Mouse (Mus musculus) adrenal gland, postnatal 4 days (tissue): Measurements from ENCODE around the gene Morc2a. TPM values are rescaled to one million over a fixed set of nuclear protein-coding genes. Genes with fewer than 3 reads are reported as not detected.

Experiments
- DNase-seq, 2 experiments: peaks; one replicate each; pipeline ENCODE4 v3.0.0; 2021 to 2022; ENCODE audit warnings: low spot score in 2 of 2, mixed read lengths in 2 of 2
- total RNA-seq, 2 experiments: library from RNA; stranded (reverse); gene quantifications; 2 replicates each; pipeline ENCODE4 v1.2.3; 2021

Morc2a gene
- total RNA-seq, 2 experiments from 2014 or later = 57.1 to 68.6 TPM

DNA sequence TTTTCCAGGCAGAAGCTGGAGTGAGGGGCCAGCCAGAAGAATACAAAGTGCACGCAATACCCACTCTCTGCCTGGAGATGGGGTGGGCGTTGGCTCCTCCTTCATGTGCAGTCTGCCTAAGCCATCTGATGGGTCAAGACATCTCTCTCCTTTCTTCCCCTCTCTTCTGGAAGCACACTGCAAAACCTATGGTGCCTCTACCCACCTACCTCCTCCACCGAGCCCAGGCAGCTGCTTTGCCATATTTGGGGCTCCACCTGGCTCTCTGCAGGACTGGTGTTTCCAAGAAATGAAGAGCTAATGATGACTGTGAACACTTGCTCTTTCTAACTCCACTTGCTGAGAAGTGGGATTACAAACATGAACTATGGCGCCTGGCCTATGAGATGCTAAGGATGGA, 82.5 kb downstream of the Morc2a start:
- no peak for DNase-seq

DNA sequence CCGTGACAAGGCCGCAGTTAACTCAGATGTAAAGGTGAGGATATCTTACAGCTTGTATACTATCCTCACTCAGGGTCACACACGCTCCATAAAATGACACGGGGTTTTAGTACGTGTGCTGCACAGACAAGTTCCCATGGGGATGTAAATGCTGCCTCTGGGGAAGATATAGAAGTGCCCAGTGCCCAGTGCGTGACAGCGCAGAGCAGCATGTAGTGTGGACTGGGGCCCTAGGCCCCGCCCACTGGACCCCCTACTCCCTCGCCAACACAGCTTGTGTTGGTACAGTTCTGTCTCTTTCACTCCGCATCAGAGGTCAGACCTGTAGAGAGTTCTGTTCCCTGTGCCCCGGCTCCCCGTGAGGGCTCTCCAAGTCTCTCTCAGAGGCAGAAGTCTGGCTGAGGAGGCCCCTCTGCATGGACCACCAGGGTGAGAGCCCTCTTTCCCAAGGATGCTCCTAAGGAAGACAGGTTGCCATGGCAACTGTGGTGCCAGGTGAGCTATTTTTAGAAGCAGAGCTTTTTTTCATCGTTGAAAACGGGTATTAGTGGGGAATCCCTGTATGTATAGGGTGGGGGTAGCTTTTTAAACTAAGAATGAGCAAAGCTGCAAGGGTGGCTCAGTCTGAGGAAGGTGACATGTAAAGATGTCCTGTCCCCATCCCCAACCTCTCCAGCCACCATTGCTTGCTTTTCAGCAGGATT, 85.1 kb downstream of the Morc2a start:
- no peak for DNase-seq

DNA sequence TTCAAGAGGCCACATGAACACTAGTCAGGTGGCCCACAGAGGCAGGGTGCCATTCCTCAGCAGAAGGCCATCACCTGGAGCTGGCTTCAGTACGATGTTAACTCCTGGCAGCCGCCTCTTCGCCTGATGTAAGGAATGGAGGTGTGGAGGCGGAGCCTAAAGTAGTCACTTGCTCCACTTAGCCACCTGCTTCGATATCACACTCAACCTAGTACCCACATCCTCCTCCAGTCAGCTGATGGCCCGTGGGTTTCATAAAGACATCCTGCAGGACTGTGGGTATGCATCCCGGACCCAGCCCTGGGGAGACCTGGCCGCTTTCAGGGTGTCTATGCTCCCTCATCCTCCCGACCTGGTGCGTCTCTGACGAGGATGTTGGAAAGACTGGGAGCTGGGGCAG, 86.7 kb downstream of the Morc2a start:
- no peak for DNase-seq

DNA sequence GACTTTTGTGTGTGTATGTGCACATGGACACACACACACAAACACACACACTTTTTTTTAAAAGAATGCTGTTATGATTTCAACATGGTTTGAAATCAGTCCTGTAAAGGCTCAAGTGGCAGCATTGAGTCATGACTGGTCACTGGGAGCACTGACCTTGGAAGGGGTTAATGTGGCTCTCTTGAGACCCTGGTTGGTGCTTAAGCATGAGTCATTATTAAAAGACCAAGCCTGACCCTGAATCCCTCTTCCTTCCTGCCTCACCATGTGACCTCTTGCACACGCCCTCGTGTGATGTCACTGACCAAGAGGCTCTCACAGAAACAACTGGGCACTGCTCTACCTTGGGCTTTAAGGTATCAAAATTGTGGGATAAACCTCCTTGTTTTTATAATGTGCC, 89.8 kb downstream of the Morc2a start:
- no peak for DNase-seq

Other genes starting within 250 kb of the Morc2a start
- 10 to 100 TPM; 42.8 to 44.0 TPM for gene Limk2, start 240.0 kb upstream of the Morc2a start, total RNA-seq
- 10 to 100 TPM; 33.7 to 35.6 TPM for gene Rnf185, start 196.8 kb upstream of the Morc2a start, total RNA-seq
- gene Pla2g3, start 160.9 kb upstream of the Morc2a start, total RNA-seq = under 1 TPM; 0.20 to 0.22 TPM
- gene Inpp5j, start 144.4 kb upstream of the Morc2a start, total RNA-seq = 1 to 10 TPM; 1.8 to 2.2 TPM
- 10 to 100 TPM; 50.1 to 58.0 TPM for gene Selenom, start 134.5 kb upstream of the Morc2a start, total RNA-seq
- gene Smtn, start 108.6 kb upstream of the Morc2a start, total RNA-seq = 10 to 100 TPM; 72.9 to 75.1 TPM
- gene Osbp2, start 214.7 kb downstream of the Morc2a start, total RNA-seq = 1 to 10 TPM; 2.4 to 2.5 TPM
- gene 4921536K21Rik, start 245.9 kb downstream of the Morc2a start, total RNA-seq = under 1 TPM; 0.56 to 0.62 TPM
- gene Dusp18, start 246.0 kb downstream of the Morc2a start, total RNA-seq = 1 to 10 TPM; 6.2 to 6.5 TPM